Mouse (Mus musculus) hindbrain, embryonic 11.5 days (tissue): ENCODE measurements around the gene Elmo1. TPM values are rescaled to one million over a fixed set of nuclear protein-coding genes. Genes with fewer than 3 reads are reported as not detected.
A peak's percentile ranks its signal among the peaks of the same experiment; 100 is the strongest.

Source experiments
- ATAC-seq: fragments of 200-750 bp; cut with Nextera tagmentation; 2 replicates; pipeline ENCODE4 v1.8.0; 2017; ENCODE audit warnings: mild to moderate bottlenecking, moderate TSS enrichment, moderate library complexity; ENCODE audit not compliant: low FRiP score
- DNase-seq: peaks from one replicate; pipeline ENCODE4 v3.0.0-alpha.2; 2015; ENCODE audit warnings: low spot score
- H3K27ac ChIP-seq: fragments of 300-500 bp; sonication (generic); 2 replicates; pipeline ENCODE4 v1.5.1; 2014; ENCODE audit warnings: mild to moderate bottlenecking, low read depth, low read length
- H3K27me3 ChIP-seq: fragments of 300-500 bp; sonication (generic); 2 replicates; pipeline ENCODE4 v1.6.1; 2014; ENCODE audit warnings: mild to moderate bottlenecking, low read length, moderate library complexity, mixed read lengths; ENCODE audit not compliant: control insufficient read depth, insufficient read depth
- H3K36me3 ChIP-seq: fragments of 300-500 bp; sonication (generic); 2 replicates; pipeline ENCODE4 v1.6.1; 2014; ENCODE audit warnings: mild to moderate bottlenecking, low read length, moderate library complexity, mixed read lengths; ENCODE audit not compliant: control insufficient read depth, insufficient read depth
- H3K4me1 ChIP-seq: fragments of 300-500 bp; sonication (generic); replicated peaks from 2 replicates; pipeline ENCODE4 v1.6.1; 2014; ENCODE audit warnings: low read length, mixed read lengths; ENCODE audit not compliant: control insufficient read depth, insufficient read depth
- H3K4me2 ChIP-seq: fragments of 300-500 bp; sonication (generic); replicated peaks from 2 replicates; pipeline ENCODE4 v1.6.1; 2014; ENCODE audit warnings: mild to moderate bottlenecking, low read depth, low read length
- H3K4me3 ChIP-seq: fragments of 300-500 bp; sonication (generic); 2 replicates; pipeline ENCODE4 v1.5.1; 2014; ENCODE audit warnings: low read depth, low read length
- H3K9ac ChIP-seq: fragments of 300-500 bp; sonication (generic); 2 replicates; pipeline ENCODE4 v1.6.1; 2014; ENCODE audit warnings: low read depth, low read length
- H3K9me3 ChIP-seq: fragments of 300-500 bp; sonication (generic); 2 replicates; pipeline ENCODE4 v1.6.1; 2016; ENCODE audit warnings: low read length; ENCODE audit not compliant: control insufficient read depth
- WGBS: fragments of 180-500 bp; shearing (Covaris S2); extraction: QIAGEN DNeasy Blood & Tissue Kit; methylation state at CpG from one replicate; pipeline ENCODE4 v1.1.7; 2014; 5-methylcytosine and 5-hydroxymethylcytosine counted together
- polyA plus RNA-seq: library from polyadenylated mRNA; unstranded; fragments of >200 nt; fragmentation: Nextera tagmentation; extraction: Ambion mirVana; gene quantifications from 2 replicates; pipeline ENCODE4 v1.2.1, GENCODE M21; 2014

Elmo1 gene
- polyA plus RNA-seq, 1 experiment from 2014 or later = 22.9 TPM

DNA sequence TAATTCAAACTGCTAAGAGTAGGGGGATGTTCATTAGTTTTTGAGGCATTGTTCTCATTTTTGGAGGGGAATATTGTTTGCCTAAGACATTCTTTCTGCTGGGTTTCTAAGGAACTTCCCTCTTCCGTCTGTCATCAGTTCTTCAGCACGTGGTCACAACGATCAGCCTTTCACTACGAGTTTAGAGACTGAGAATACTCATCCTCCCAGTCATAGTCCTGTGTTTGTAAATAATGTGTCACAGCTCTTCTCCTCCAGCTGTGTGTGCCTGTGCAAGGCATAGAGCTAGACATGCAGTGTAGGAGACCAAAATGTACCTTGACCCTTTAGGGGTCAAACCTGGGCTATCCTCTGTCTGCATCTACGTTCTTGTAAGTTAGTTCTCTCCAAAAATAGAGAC, 121.4 kb downstream of the Elmo1 start:
- no peak overlapping the region for H3K9ac ChIP-seq
- no peaks in the 10 kb centered on the region for H3K4me1 ChIP-seq
- WGBS = 86% methylated on average over 5 of the region's 5 CpGs
- no peaks in the 10 kb centered on the region for H3K36me3 ChIP-seq
- ATAC-seq = no peak
- DNase-seq = no peak
- no peaks in the 10 kb centered on the region for H3K27me3 ChIP-seq
- no peak overlapping the region for H3K4me2 ChIP-seq
- H3K27ac ChIP-seq = no peak overlapping the region
- no peaks in the 10 kb centered on the region for H3K9me3 ChIP-seq
- H3K4me3 ChIP-seq = no peak overlapping the region

DNA sequence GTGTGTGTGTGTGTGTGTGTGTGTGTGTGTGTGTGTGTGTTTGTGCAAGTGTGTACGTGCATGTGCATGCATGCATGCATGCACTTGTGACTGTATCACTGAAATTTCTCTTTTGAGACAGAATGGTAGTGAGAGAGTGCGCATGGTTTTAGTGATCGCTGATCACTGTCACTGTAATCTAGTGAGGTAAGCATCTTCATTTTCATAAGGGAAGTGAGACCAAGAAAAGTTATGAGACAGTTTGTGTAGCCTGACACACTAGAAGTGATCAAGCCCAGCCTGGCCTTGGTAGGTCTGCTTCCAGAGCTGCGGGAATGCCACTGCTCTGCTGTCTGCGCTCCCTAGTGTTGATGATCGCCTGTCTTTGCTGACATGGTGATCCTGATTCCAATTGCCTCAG, 122.3 kb downstream of the Elmo1 start:
- DNase-seq (no peak), ATAC-seq (no peak)
- Histone ChIP-seq H3K4me2 (no peak overlapping the region), H3K4me3 (no peak overlapping the region), H3K27me3 (no peaks in the 10 kb centered on the region), H3K9ac (no peak overlapping the region), H3K36me3 (no peaks in the 10 kb centered on the region), H3K4me1 (no peaks in the 10 kb centered on the region), H3K9me3 (no peaks in the 10 kb centered on the region), H3K27ac (no peak overlapping the region)
- 92% methylated on average over 6 of the region's 6 CpGs for WGBS

DNA sequence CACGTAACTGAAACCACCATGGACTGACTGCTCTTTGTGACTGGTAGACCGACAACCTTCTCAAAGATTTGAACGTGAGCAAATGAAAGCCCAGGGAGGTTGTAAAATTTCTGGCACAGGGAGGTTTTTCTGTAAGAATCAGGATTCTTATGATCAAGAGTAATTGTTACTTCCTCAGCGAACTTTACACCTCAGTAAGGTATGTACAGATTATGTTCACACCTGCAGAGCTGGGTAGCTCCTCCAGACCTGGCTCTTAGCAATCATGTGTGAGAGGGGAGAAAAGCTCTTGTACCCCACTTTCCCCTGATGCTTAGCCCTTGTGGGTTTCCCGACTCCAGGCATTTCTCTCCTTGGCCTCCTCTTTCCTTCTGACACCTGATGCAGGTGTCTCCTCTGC, 123.5 kb downstream of the Elmo1 start:
- Histone ChIP-seq H3K4me1 (no peaks in the 10 kb centered on the region), H3K4me3 (no peak overlapping the region), H3K4me2 (no peak overlapping the region), H3K9ac (no peak overlapping the region), H3K27me3 (no peaks in the 10 kb centered on the region), H3K9me3 (no peaks in the 10 kb centered on the region), H3K27ac (no peak overlapping the region), H3K36me3 (no peaks in the 10 kb centered on the region)
- DNase-seq (no peak), ATAC-seq (no peak)
- WGBS = 89% methylated on average over 5 of the region's 5 CpGs

DNA sequence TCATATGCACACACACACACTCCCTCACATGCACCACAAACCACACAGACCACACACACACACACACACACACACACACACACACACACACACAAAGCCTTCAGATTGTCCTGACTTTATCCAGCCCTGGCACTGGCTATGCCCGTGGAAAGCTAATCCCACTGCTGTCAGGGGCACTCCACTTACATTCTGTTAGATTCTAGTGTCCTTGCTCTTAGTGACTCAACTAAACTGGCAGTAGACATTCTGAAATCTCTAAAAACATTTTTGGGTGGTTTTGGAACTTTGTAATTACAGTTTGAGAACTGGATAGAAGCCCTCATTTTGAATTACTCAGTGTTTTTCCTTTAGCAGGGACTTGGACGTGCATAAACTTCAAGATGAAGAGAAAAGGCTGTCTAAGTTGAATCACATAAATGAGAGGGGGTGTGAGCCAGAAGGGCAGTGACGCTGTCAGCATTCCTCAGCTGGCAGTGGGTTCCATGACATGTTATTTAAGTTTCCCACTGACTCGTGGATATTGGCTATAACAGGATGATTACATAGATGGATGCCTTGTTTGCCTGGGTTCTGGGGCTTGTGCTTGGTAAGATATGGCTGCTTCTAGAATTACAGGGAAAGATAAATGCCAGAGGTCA, 127.2 kb downstream of the Elmo1 start:
- ATAC-seq = no peak
- 85% methylated on average over 4 of the region's 4 CpGs for WGBS

DNA sequence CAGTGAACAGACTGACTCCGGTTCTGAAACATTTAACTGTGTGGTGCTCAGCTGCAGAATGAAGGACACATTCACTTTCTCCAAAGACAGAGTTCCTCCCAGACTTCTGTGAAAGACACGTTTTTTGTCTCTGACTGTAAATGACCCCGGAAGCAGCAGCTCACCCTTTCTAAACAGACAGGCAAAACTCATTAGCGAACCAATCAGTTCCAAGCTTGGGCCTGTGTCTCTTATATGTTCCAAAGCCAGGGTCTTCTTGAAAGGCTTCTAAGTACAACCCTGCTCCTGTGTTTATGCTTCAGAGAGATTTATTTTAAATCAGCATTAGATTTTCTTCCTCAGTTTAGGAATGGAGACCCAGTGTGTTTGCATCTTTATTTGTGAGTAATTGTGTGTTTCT, 127.7 kb downstream of the Elmo1 start:
- Histone ChIP-seq H3K4me3 (no peak overlapping the region), H3K4me1 (no peaks in the 10 kb centered on the region), H3K9ac (no peak overlapping the region), H3K36me3 (no peaks in the 10 kb centered on the region), H3K27ac (no peak overlapping the region), H3K4me2 (no peak overlapping the region), H3K9me3 (no peaks in the 10 kb centered on the region), H3K27me3 (no peaks in the 10 kb centered on the region)
- DNase-seq (no peak), ATAC-seq (no peak)
- 70% methylated on average over 4 of the region's 4 CpGs for WGBS

More for the DNA sequence above, 127.2 kb downstream of the Elmo1 start:
- Histone ChIP-seq H3K4me3 (no peak overlapping the region), H3K4me1 (no peaks in the 10 kb centered on the region), H3K9ac (no peak overlapping the region), H3K36me3 (no peaks in the 10 kb centered on the region), H3K9me3 (no peaks in the 10 kb centered on the region), H3K27ac (no peak overlapping the region), H3K4me2 (no peak overlapping the region), H3K27me3 (no peaks in the 10 kb centered on the region)
- no peak for DNase-seq

DNA sequence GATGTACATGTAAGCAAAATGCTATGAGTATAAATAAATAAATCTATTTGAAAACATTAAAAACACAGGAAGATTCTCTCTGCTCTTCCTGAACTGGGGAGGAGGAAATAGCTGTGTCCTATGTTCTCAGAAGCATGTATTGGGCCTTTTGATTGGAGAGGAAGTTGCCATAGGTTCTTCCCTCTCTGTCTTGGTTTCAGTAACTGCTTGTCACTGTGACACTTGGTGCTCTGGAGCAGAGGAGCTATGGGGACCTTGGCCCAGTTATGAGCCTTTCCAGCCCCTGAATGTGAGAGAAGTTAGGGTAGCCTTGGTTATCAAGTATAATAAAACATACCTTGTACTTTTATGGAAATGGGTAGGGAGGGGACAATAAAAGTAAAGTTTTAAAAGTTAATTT, 130.0 kb downstream of the Elmo1 start:
- H3K27me3 ChIP-seq = no peaks in the 10 kb centered on the region
- no peak overlapping the region for H3K4me3 ChIP-seq

DNA sequence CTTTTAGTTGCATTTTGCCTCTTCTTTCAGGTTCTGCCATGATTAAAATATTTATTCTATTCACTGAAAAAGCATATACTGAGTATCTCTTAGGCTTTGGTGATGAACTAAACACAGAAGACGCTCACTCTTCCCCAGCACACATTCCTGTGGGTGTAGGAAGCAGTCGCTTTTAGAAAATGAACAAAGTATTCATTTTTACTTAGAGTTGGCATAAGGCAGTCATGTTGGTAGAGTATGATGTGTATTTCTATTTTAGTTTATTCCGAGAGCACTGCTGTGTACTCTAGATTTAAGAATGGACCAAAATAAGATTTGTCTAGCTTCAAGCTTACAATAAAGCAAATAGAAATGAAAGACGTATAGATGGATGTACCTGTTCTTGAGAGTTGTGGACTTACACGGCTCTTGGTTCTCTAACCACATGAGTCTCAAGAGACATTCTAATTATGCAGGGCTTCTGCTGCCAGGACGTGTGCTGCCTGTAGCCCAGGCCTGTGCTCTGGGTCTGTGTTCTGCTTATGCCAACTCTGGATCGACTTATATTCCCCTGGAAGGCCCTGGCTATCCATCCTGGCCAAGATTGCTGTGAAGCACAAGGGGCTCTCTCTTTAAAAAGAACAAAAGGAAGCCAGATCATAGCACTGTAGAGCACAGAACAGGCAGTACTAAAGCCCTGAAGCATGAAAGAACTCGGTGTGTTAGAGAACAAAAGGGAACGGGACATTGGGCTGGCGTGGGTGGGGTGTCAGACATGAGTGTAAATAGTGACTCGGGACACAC, 137.7 kb downstream of the Elmo1 start:
- DNase-seq (no peak), ATAC-seq (no peak)
- Histone ChIP-seq H3K4me2 (no peak overlapping the region), H3K27ac (no peak overlapping the region), H3K27me3 (no peaks in the 10 kb centered on the region), H3K9ac (no peak overlapping the region), H3K4me1 (no peaks in the 10 kb centered on the region), H3K36me3 (no peaks in the 10 kb centered on the region), H3K4me3 (no peak overlapping the region), H3K9me3 (no peaks in the 10 kb centered on the region)
- WGBS = 55% methylated on average over 11 of the region's 11 CpGs

More for the DNA sequence above, 130.0 kb downstream of the Elmo1 start:
- Histone ChIP-seq H3K9ac (no peak overlapping the region), H3K4me2 (no peak overlapping the region), H3K4me1 (no peaks in the 10 kb centered on the region), H3K27ac (no peak overlapping the region), H3K9me3 (no peaks in the 10 kb centered on the region), H3K36me3 (no peaks in the 10 kb centered on the region)
- ATAC-seq (no peak), DNase-seq (no peak)

DNA sequence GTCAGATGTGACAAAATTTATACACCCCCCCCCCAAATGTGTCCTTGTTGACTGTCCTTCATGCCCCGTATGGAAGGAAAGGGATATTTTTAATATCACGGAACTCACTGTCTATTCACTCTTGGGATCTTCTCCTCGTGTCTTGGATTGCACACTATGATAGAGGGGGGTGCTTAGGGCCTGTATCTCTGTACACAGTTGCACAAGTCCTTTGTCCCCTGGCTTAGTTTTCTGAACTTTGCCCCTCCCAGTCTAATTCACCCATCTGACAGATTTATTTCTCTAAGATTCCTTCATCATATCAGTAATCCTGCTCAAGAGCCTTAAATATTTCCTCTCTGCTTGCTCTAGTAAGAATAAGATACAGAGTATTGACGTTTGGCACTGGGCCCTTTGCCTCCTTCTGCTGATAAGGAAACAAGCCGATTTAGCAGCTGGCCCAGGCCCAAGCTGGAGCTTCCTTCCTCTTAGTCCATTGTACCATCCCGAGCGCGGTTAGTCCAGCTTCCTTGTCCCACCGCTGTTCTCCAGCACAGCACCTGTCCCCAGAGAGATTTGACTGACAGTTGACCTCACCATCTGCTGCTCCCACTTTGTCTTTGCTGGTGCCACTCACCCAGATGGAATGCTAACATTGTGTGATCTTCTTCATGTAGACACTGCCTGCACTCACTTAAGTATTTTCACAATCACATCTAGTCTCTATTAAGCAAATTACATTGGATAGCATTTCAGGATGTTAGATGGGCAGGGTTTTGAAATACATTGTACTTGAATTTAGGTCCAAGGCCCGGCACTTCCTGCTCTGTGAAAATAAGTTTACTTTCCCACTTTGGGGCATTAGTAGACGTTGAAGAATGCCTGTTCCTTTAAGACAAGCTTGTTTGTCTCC, 141.7 kb downstream of the Elmo1 start:
- H3K27ac ChIP-seq = no peak overlapping the region
- ATAC-seq (peak; percentile 76; the same call in 1 of the 2 replicates), DNase-seq (peak; percentile 45)

More for the DNA sequence above, 141.7 kb downstream of the Elmo1 start:
- no peaks in the 10 kb centered on the region for H3K27me3 ChIP-seq
- H3K36me3 ChIP-seq = no peaks in the 10 kb centered on the region
- H3K4me2 ChIP-seq = no peak overlapping the region
- H3K9ac ChIP-seq = no peak overlapping the region
- H3K4me1 ChIP-seq = no peaks in the 10 kb centered on the region
- 68% methylated on average over 11 of the region's 11 CpGs for WGBS
- H3K9me3 ChIP-seq = no peaks in the 10 kb centered on the region
- H3K4me3 ChIP-seq = no peak overlapping the region
